Mouse (Mus musculus) mature B cell (primary cell): Measurements from ENCODE around the gene A330070K13Rik.

Experiments
- in situ Hi-C: fragments of 300-500 bp; cut with MboI; formaldehyde crosslinking; loops from 2 replicates; pipeline ENCODE4 v1.14.3; 2019

A330070K13Rik gene

DNA sequence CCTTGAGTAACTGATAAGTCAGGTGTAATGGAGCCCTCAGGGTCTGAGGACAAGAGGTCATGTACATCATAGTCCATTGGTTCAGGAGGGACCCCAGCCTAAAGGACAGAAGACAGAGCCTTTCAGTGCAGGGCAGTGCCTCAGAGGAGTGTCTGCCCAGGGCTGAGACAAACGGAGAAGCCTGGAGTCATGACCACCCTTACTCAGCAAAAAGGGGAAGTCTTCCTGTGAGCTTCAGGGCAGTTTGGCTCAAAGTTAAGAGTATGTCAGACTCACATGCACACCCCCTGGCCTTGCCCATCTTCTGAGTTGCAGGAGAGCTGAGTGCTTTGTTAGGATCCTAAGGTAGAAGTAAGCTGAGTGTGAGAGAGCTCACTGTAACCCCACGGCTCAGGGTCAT lies 54.5 kb downstream of the A330070K13Rik start:
- in situ Hi-C loops, result no loop called here
